Mouse (Mus musculus): ENCODE results near the gene Sptb. TPM values are rescaled to one million over a fixed set of nuclear protein-coding genes. Genes with fewer than 3 reads are reported as not detected.

Sptb gene
- polyA plus RNA-seq, 1 experiment: 18.9 TPM

DNA sequence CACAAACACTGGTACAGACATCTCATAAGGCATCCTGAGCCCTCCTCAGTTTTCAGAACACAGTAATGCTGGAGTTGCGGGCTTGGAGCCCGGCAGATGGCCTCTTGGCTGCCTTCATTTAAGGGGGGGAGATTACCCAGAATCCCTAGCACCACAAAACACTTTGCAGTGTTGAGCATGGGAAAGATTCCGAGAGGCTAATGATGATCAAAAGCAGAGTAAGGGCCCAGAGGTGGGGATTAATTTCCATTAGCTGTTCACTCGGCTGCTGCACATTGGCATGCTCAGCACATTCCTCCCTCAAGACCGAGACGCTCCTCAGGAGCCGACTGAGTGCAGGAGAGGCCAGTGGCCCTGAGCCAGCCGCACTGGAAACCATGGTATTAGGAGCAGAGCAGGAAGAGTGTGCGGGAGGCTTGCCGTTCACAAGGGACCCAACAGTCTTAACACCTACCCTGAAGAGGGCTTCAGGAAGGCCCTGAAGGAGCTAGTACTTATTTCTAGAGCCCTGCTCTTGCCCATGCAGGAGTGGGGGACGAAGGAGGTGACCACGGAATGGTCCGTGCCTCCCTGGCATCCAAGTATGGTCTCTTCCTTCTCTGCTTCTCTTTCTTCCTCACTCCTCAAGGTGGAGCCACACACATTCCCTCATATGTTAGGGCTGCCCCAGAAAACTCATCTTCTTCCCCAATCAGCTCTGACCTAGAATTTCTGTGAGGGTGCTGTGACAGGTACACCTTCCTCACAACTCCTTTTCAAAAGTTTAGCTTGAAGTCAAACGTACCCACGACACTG, 75.3 kb downstream of the Sptb start:
- no peaks in the 10 kb centered on the region for H3K36me3 ChIP-seq (ENCODE audit: control insufficient read depth, insufficient read depth, low read length)
- WGBS: 81% methylated on average over 15 of the region's 15 CpGs

GRCm38 (mm10) chr12:76623374-76623773, 87.0 kb downstream of the Sptb start:
- H3K27ac ChIP-seq (ENCODE audit: insufficient read depth, low read length): no peak overlapping the region
- TF ChIP-seq POLR2A (IDR thresholded peaks at IDR 0.05; ENCODE audit: low read depth, low read length) (no peak), CTCF (IDR thresholded peaks at IDR 0.05; ENCODE audit: extremely low read depth, insufficient read depth, insufficient read length, insufficient replicate concordance) (no peak)
- no peaks in the 10 kb centered on the region for H3K36me3 ChIP-seq (ENCODE audit: control insufficient read depth, insufficient read depth, low read length)
- no peaks in the 10 kb centered on the region for H3K4me1 ChIP-seq (ENCODE audit: control insufficient read depth, insufficient read depth, insufficient read length)
- WGBS: 96% methylated on average over 6 of the region's 6 CpGs
- H3K27me3 ChIP-seq (ENCODE audit: control insufficient read depth, insufficient read depth, low read length): no peaks in the 10 kb centered on the region
- H3K4me3 ChIP-seq (ENCODE audit: extremely low read depth, insufficient read depth, insufficient read length): no peak overlapping the region
- DNase-seq (ENCODE audit: low read depth in 1 of 2, low spot score in 2 of 2): no peak

More for the DNA sequence above, 75.3 kb downstream of the Sptb start:
- Histone ChIP-seq H3K4me1 (ENCODE audit: control insufficient read depth, insufficient read depth, insufficient read length) (no peaks in the 10 kb centered on the region), H3K27me3 (ENCODE audit: control insufficient read depth, insufficient read depth, low read length) (no peaks in the 10 kb centered on the region), H3K4me3 (ENCODE audit: extremely low read depth, insufficient read depth, insufficient read length) (no peak overlapping the region), H3K27ac (ENCODE audit: insufficient read depth, low read length) (no peak overlapping the region)
- no peak for DNase-seq (ENCODE audit: low read depth in 1 of 2, low spot score in 2 of 2)
- TF ChIP-seq CTCF (IDR thresholded peaks at IDR 0.05; ENCODE audit: extremely low read depth, insufficient read depth, insufficient read length, insufficient replicate concordance) (no peak), POLR2A (IDR thresholded peaks at IDR 0.05; ENCODE audit: low read depth, low read length) (no peak)

GRCm38 (mm10) chr12:76619847-76620246, 90.5 kb downstream of the Sptb start:
- Histone ChIP-seq H3K36me3 (ENCODE audit: control insufficient read depth, insufficient read depth, low read length) (no peaks in the 10 kb centered on the region), H3K4me3 (ENCODE audit: extremely low read depth, insufficient read depth, insufficient read length) (no peak overlapping the region), H3K27me3 (ENCODE audit: control insufficient read depth, insufficient read depth, low read length) (no peaks in the 10 kb centered on the region), H3K4me1 (ENCODE audit: control insufficient read depth, insufficient read depth, insufficient read length) (no peaks in the 10 kb centered on the region), H3K27ac (ENCODE audit: insufficient read depth, low read length) (no peak overlapping the region)
- WGBS: 76% methylated on average over 5 of the region's 5 CpGs
- no peak for DNase-seq (ENCODE audit: low read depth in 1 of 2, low spot score in 2 of 2)
- TF ChIP-seq CTCF (IDR thresholded peaks at IDR 0.05; ENCODE audit: extremely low read depth, insufficient read depth, insufficient read length, insufficient replicate concordance) (no peak), POLR2A (IDR thresholded peaks at IDR 0.05; ENCODE audit: low read depth, low read length) (no peak)

DNA sequence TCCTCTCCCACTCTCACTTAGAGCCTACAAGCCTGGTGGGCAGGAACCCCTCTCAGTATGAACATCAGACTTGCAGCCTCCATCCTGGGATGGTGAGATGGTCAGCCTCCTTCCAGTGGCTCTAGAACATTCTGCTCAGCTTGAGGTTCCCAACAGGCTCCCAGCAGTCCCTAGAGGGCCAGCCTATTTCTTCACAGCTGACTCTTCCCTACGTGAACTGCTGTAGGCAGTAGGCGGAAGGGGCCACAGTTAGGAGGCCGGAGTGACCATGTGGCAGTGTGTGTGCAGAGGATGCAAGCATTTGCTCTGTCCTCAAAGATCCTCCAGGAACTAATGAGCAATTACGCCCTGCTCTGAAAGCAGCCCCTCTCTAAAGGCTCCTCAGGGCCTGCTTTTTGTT, 92.2 kb downstream of the Sptb start:
- DNase-seq (ENCODE audit: low read depth in 1 of 2, low spot score in 2 of 2): no peak
- H3K27ac ChIP-seq (ENCODE audit: insufficient read depth, low read length): no peak overlapping the region
- TF ChIP-seq CTCF (IDR thresholded peaks at IDR 0.05; ENCODE audit: extremely low read depth, insufficient read depth, insufficient read length, insufficient replicate concordance): no peak
- no peak for TF ChIP-seq POLR2A (IDR thresholded peaks at IDR 0.05; ENCODE audit: low read depth, low read length)
- no peak overlapping the region for H3K4me3 ChIP-seq (ENCODE audit: extremely low read depth, insufficient read depth, insufficient read length)
- no peaks in the 10 kb centered on the region for H3K27me3 ChIP-seq (ENCODE audit: control insufficient read depth, insufficient read depth, low read length)
- over 99% methylated on average over 4 of the region's 4 CpGs for WGBS
- no peaks in the 10 kb centered on the region for H3K4me1 ChIP-seq (ENCODE audit: control insufficient read depth, insufficient read depth, insufficient read length)
- H3K36me3 ChIP-seq (ENCODE audit: control insufficient read depth, insufficient read depth, low read length): no peaks in the 10 kb centered on the region

- H3K36me3 ChIP-seq (ENCODE audit: control insufficient read depth, insufficient read depth, low read length): no peaks in the 10 kb centered on the region
- TF ChIP-seq POLR2A (IDR thresholded peaks at IDR 0.05; ENCODE audit: low read depth, low read length) (no peak), CTCF (IDR thresholded peaks at IDR 0.05; ENCODE audit: extremely low read depth, insufficient read depth, insufficient read length, insufficient replicate concordance) (no peak)
- no peak for DNase-seq (ENCODE audit: low read depth in 1 of 2, low spot score in 2 of 2)
- no peaks in the 10 kb centered on the region for H3K4me1 ChIP-seq (ENCODE audit: control insufficient read depth, insufficient read depth, insufficient read length)
- WGBS: 70% methylated on average over 4 of the region's 4 CpGs
- H3K27me3 ChIP-seq (ENCODE audit: control insufficient read depth, insufficient read depth, low read length): no peaks in the 10 kb centered on the region
- H3K4me3 ChIP-seq (ENCODE audit: extremely low read depth, insufficient read depth, insufficient read length): no peak overlapping the region
- no peak overlapping the region for H3K27ac ChIP-seq (ENCODE audit: insufficient read depth, low read length)
These were observed 94.8 kb downstream of the Sptb start for GRCm38 (mm10) chr12:76615580-76615937.

- no peaks in the 10 kb centered on the region for H3K36me3 ChIP-seq (ENCODE audit: control insufficient read depth, insufficient read depth, low read length)
- TF ChIP-seq CTCF (IDR thresholded peaks at IDR 0.05; ENCODE audit: extremely low read depth, insufficient read depth, insufficient read length, insufficient replicate concordance): no peak
- no peak for TF ChIP-seq POLR2A (IDR thresholded peaks at IDR 0.05; ENCODE audit: low read depth, low read length)
These were observed 95.3 kb downstream of the Sptb start for GRCm38 (mm10) chr12:76614868-76615579.

DNA sequence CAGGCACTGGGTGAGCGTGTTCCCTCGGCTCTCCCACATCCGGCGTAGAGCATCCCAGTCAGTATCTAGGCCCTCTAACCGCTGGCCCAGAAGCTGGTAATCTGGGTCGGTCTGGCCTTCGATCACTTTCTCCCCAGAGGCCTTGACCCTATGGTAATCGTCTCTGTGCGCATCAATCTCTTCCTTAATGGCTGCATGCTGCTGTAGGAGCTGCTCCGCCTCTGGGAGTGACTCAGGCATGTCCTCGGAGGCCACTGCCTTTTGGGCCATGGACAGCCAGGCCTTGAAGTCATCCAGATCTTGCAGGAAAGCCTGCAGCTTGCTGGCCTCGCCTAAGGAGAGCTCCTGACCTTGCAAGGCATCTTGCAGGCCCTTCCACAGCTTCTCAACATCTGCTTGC, 97.7 kb downstream of the Sptb start:
- H3K36me3 ChIP-seq (ENCODE audit: control insufficient read depth, insufficient read depth, low read length): no peaks in the 10 kb centered on the region

More at GRCm38 (mm10) chr12:76614868-76615579, 95.3 kb downstream of the Sptb start:
- 15% methylated on average over 12 of the region's 12 CpGs for WGBS
- Histone ChIP-seq H3K27me3 (ENCODE audit: control insufficient read depth, insufficient read depth, low read length) (no peaks in the 10 kb centered on the region), H3K27ac (ENCODE audit: insufficient read depth, low read length) (no peak overlapping the region), H3K4me1 (ENCODE audit: control insufficient read depth, insufficient read depth, insufficient read length) (no peaks in the 10 kb centered on the region), H3K4me3 (ENCODE audit: extremely low read depth, insufficient read depth, insufficient read length) (no peak overlapping the region)
- DNase-seq (ENCODE audit: low read depth in 1 of 2, low spot score in 2 of 2): no peak

More for the DNA sequence above, 97.7 kb downstream of the Sptb start:
- WGBS: 96% methylated on average over 12 of the region's 12 CpGs
- H3K4me1 ChIP-seq (ENCODE audit: control insufficient read depth, insufficient read depth, insufficient read length): no peaks in the 10 kb centered on the region
- TF ChIP-seq POLR2A (IDR thresholded peaks at IDR 0.05; ENCODE audit: low read depth, low read length): no peak
- TF ChIP-seq CTCF (IDR thresholded peaks at IDR 0.05; ENCODE audit: extremely low read depth, insufficient read depth, insufficient read length, insufficient replicate concordance): no peak
- no peak overlapping the region for H3K4me3 ChIP-seq (ENCODE audit: extremely low read depth, insufficient read depth, insufficient read length)
- no peaks in the 10 kb centered on the region for H3K27me3 ChIP-seq (ENCODE audit: control insufficient read depth, insufficient read depth, low read length)
- H3K27ac ChIP-seq (ENCODE audit: insufficient read depth, low read length): no peak overlapping the region
- DNase-seq (ENCODE audit: low read depth in 1 of 2, low spot score in 2 of 2): no peak

Data from spleen, adult 2 months (tissue).